Mouse (Mus musculus) limb, embryonic 15.5 days (tissue): ENCODE results near the gene Frat2. TPM values are rescaled to one million over a fixed set of nuclear protein-coding genes. Genes with fewer than 3 reads are reported as not detected.
"Not testable (repeated sequence)": the region's sequence is repeated elsewhere in the genome, so short reads cannot be mapped to it uniquely, and the experiment has no call there.

Experiments
- ATAC-seq: fragments of 200-750 bp; cut with Nextera tagmentation; 2 replicates; pipeline ENCODE4 v1.8.0; 2017; ENCODE audit warnings: low read depth, moderate TSS enrichment; ENCODE audit not compliant: insufficient number of reproducible peaks, low FRiP score, low TSS enrichment
- H3K27ac ChIP-seq: fragments of 300-500 bp; sonication (generic); 2 replicates; pipeline ENCODE4 v1.5.1; 2015; ENCODE audit warnings: moderate library complexity, mild to moderate bottlenecking, inconsistent platforms
- H3K27me3 ChIP-seq: fragments of 300-500 bp; sonication (generic); 2 replicates; pipeline ENCODE4 v1.6.1; 2015; ENCODE audit warnings: inconsistent platforms
- H3K36me3 ChIP-seq: fragments of 300-500 bp; sonication (generic); 2 replicates; pipeline ENCODE4 v1.6.1; 2015; ENCODE audit warnings: inconsistent platforms
- H3K4me1 ChIP-seq: fragments of 300-500 bp; sonication (generic); 2 replicates; pipeline ENCODE4 v1.6.1; 2015; ENCODE audit warnings: inconsistent platforms
- H3K4me2 ChIP-seq: fragments of 300-500 bp; sonication (generic); 2 replicates; pipeline ENCODE4 v1.6.1; 2015; ENCODE audit warnings: mild to moderate bottlenecking, inconsistent platforms
- H3K4me3 ChIP-seq: fragments of 300-500 bp; sonication (generic); 2 replicates; pipeline ENCODE4 v1.5.1; 2015; ENCODE audit warnings: mild to moderate bottlenecking, inconsistent platforms
- H3K9ac ChIP-seq: fragments of 300-500 bp; sonication (generic); 2 replicates; pipeline ENCODE4 v1.6.1; 2015; ENCODE audit warnings: inconsistent platforms
- H3K9me3 ChIP-seq: fragments of 300-500 bp; sonication (generic); 2 replicates; pipeline ENCODE4 v1.6.1; 2016; ENCODE audit warnings: inconsistent platforms
- WGBS: fragments of 180-500 bp; shearing (Covaris S2); methylation state at CpG from one replicate; pipeline ENCODE4 v1.1.7; 2015; 5-methylcytosine and 5-hydroxymethylcytosine counted together
- polyA plus RNA-seq: library from polyadenylated mRNA; unstranded; fragments of >200 nt; fragmentation: Nextera tagmentation; extraction: Ambion mirVana; gene quantifications from 2 replicates; pipeline ENCODE4 v1.2.1, GENCODE M21; 2015

Gene Frat2
- polyA plus RNA-seq, result 2.1 and 2.2 TPM in 2 replicates

DNA sequence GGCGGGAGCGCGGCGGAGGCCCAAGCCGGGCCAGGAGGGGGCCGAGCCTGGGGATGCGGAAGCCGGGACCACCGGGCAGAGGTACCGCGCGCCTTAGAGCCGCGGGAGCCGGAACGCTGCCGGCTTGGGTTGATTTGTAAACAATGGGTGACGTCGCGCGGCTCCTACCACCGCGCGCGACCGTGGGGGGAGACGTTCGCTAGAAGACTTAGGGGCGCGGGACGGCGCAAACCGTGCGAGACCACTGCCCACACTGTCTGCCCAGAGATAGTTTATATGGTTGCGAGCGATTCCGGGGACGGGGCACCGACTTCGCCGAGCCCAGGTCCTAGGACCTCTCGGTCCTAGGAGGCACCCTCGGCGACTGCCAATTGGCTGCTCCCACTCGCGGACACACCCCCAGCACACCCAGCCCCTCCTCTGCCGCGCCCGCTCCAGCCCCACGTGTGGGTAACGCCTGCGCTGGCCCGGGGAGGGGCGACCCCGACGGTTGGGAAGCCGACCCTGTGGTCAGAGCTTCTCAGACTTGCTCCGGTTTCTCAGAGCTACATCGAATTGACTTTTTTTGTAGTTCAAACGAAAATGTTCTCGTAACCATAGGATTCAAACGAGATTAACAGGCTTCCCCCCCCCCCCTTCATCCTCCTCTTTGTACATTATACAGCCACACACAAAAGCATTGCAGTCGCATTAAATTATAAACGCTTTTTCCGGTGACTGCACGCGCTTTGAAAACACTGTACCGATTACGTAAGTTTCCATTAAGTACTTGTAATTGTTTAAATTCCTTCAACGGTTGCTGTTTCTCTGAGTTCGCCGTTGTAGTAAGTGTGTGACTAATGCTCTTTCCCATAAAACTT lies at the start of gene Frat2:
TSS of gene Frat2 (minus strand) at position 141 of the 860 bp plus-strand sequence.
- ATAC-seq, result peak; percentile 94
- under 1% methylated on average over 72 of the region's 72 CpGs for WGBS
- H3K9ac ChIP-seq, result peak within 1 kb of the TSS; percentile 61

DNA sequence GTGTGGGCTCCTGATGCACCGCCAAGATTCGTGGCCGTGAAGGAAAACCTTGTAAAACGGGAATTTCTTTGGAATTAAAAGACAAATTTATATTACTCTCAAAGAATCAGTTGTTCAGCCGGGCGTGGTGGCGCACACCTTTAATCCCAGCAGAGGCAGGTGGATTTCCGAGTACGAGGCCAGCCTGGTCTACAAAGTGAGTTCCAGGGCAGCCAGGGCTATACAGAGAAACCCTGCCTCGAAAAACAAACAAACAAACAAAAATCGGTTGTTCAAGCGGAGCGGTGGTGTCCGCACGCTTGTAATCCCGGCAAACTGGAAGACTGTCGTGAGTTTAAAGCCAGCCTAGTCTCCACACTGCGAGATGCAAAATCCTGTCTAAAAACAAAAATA lies 48.4 kb upstream of the Frat2 start:
- no peaks in the 10 kb centered on the region for H3K27me3 ChIP-seq
- 15% methylated on average over 18 of the region's 18 CpGs for WGBS
- peaks cover 16% of the 10 kb centered on the region for H3K4me1 ChIP-seq
- H3K4me3 ChIP-seq, result peak overlapping the region; percentile 73
- ATAC-seq, result no peak
- H3K9ac ChIP-seq, result peak overlapping the region; percentile 44; the same call in 1 of the 2 replicates
- peaks cover 5% of the 10 kb centered on the region; the same call in 1 of the 2 replicates for H3K36me3 ChIP-seq
- peak overlapping the region; percentile 87 for H3K4me2 ChIP-seq
- H3K27ac ChIP-seq, result no peak overlapping the region
- H3K9me3 ChIP-seq, result no peaks in the 10 kb centered on the region

More for the DNA sequence above, at the start of gene Frat2:
- Histone ChIP-seq H3K27me3 (peaks cover 9% of the 10 kb centered on the region; the same call in 1 of the 2 replicates), H3K4me2 (peak within 1 kb of the TSS; percentile 97), H3K36me3 (no peaks in the 10 kb centered on the region), H3K9me3 (no peaks in the 10 kb centered on the region), H3K4me1 (peaks cover 30% of the 10 kb centered on the region), H3K27ac (peak within 1 kb of the TSS; percentile 91), H3K4me3 (peak within 1 kb of the TSS; percentile 70)

DNA sequence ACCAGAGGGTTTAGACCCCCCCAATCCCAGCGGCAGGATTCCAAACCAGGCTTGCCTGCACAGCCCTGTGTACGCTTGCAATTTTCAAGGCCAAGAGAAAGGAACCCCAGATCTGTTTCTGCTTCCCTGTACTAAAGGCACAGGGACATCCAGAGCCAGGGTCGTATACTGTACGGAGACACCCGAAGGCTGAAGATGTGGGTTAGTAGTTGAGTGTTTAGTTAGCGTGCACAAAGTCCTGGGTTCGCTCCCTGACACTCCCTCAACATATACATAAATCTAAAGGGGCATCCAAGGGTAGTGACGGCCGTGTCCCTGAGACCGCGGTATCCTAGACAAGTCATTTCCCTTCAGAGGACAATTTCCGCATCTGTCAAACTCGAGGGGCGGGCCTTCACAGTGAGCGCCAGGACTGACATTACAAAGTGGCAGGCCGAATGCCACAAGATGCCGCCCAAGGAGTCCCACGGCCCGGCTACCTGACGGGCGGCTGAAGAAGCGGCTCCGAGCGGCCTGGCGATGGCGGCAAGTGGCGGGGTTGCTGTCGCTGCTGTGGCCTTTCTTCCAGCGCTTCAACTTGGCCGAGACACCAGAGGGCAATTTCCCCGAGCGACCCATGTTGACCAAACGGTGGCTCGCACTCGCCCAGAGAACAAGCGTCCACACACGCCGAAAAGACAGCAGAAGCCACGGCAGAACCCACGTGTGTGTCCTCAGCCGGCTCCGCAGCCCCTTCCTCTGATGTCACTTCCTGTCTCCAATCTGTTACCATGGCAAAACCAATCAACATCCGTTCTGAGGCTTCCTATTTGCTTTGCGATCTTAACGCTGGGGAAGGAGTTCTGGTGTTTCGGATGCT lies 47.8 kb upstream of the Frat2 start, which contains the start of gene Rrp12:
TSS of gene Rrp12 (minus strand) at position 714 of the 859 bp plus-strand sequence.
- no peaks in the 10 kb centered on the region for H3K9me3 ChIP-seq
- under 1% methylated on average over 46 of the region's 46 CpGs for whole genome bisulfite sequencing
- peak; percentile 85 for ATAC-seq
- no peaks in the 10 kb centered on the region for H3K27me3 ChIP-seq
- peak within 1 kb of the TSS; percentile 73 for H3K4me3 ChIP-seq
- peak within 1 kb of the TSS; percentile 44 for H3K9ac ChIP-seq
- peaks cover 11% of the 10 kb centered on the region; the same call in 1 of the 2 replicates for H3K36me3 ChIP-seq
- H3K4me1 ChIP-seq, result peaks cover 16% of the 10 kb centered on the region
- no peak within 1 kb of the TSS for H3K27ac ChIP-seq
- peak within 1 kb of the TSS; percentile 87 for H3K4me2 ChIP-seq

DNA sequence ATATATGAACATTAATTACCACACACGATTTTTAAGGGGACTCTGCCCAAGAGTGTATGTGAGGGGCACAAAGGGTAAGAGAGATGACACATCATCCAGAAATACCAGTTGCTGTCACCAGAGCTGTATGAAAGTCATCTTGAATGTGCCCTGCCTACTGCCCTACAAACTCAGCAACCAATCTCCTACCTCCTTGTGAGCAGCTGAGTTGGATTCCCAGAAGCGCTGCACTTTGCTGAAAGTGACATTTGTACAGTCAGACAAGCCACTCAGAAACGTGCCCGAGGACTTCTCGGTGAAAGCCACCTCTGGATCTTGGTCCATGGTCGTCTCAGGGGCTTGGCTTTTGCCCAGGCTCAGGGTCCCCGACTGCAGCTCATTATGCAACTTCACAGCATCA lies 47.0 kb upstream of the Frat2 start:
- WGBS, result 37% methylated on average over 7 of the region's 7 CpGs
- peak overlapping the region; percentile 73 for H3K4me3 ChIP-seq
- no peak overlapping the region for H3K27ac ChIP-seq
- ATAC-seq, result no peak
- H3K9ac ChIP-seq, result no peak overlapping the region
- peak overlapping the region; percentile 87 for H3K4me2 ChIP-seq
- H3K36me3 ChIP-seq, result peaks cover 18% of the 10 kb centered on the region
- no peaks in the 10 kb centered on the region for H3K9me3 ChIP-seq
- H3K4me1 ChIP-seq, result peaks cover 16% of the 10 kb centered on the region
- H3K27me3 ChIP-seq, result no peaks in the 10 kb centered on the region

DNA sequence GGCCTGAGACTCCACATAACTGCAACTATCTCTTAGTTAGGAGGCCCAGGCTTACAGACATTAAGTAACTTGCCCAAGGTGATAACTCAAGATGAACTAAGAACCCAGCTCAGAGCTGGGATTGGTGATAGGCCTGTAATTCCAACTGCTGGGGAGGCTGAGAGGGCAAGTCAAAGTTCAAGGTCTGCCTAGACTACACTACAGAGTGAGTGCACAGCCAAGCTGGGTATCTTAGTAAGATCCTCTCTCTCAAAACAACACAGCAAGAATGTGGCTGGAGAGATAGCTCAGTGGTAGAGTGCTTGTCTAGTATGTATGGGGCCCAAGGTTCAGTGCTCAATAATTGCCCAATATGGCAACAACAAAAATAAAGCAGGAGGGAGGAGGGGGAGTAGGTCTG lies 40.3 kb upstream of the Frat2 start:
- Histone ChIP-seq H3K4me3 (no peak overlapping the region), H3K27ac (no peak overlapping the region), H3K27me3 (no peaks in the 10 kb centered on the region), H3K4me2 (no peak overlapping the region), H3K4me1 (no peaks in the 10 kb centered on the region), H3K36me3 (peaks cover 81% of the 10 kb centered on the region), H3K9me3 (no peaks in the 10 kb centered on the region), H3K9ac (no peak overlapping the region)
- no peak for ATAC-seq

DNA sequence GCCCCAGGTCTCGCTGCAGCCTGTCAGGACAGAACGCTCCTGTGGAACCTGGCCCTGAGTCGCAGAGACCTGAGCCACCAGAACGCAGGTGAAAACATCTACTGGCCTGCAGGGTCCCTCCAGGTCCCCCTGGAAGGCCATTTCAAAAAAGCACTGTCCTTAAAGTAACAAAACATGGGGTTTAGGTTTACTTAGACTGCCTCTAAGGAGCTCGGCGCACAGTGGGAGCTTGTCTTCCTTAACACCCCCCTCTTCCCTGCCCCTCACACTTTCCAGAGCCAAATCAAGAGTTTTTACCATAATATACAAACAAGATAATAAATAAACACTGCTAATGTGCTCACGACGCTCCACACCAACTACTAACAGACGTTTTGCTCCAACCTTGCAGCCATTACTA lies 36.0 kb upstream of the Frat2 start:
- Histone ChIP-seq H3K27ac (no peak overlapping the region), H3K36me3 (peaks cover 83% of the 10 kb centered on the region), H3K4me3 (no peak overlapping the region), H3K9ac (no peak overlapping the region), H3K4me2 (no peak overlapping the region), H3K27me3 (no peaks in the 10 kb centered on the region), H3K4me1 (no peaks in the 10 kb centered on the region), H3K9me3 (no peaks in the 10 kb centered on the region)
- no peak for ATAC-seq
- 90% methylated on average over 9 of the region's 9 CpGs for WGBS

DNA sequence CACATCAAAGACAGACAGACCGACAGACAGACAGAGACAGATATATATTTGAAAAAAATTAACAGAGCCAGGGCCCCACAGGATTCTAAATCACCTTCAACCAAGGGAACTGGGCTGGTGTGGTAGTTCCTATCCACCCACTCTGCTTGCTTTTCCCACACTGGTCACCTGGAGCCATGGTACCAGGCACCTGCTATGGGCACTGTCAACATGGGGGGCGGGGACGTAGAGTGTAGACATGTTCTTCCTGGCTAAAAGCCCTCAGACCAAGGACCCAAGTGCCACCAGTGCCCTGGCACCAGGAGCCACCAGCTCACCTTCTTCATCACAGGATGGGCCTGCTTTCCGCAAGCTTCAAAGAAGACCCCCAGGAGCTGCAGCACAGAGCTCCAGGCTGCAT lies 33.9 kb upstream of the Frat2 start:
- Histone ChIP-seq H3K4me1 (no peaks in the 10 kb centered on the region), H3K4me3 (no peak overlapping the region), H3K27me3 (no peaks in the 10 kb centered on the region), H3K36me3 (peaks cover 75% of the 10 kb centered on the region), H3K9me3 (no peaks in the 10 kb centered on the region), H3K9ac (no peak overlapping the region), H3K4me2 (no peak overlapping the region), H3K27ac (no peak overlapping the region)
- no peak for ATAC-seq
- 90% methylated on average over 4 of the region's 4 CpGs for WGBS

DNA sequence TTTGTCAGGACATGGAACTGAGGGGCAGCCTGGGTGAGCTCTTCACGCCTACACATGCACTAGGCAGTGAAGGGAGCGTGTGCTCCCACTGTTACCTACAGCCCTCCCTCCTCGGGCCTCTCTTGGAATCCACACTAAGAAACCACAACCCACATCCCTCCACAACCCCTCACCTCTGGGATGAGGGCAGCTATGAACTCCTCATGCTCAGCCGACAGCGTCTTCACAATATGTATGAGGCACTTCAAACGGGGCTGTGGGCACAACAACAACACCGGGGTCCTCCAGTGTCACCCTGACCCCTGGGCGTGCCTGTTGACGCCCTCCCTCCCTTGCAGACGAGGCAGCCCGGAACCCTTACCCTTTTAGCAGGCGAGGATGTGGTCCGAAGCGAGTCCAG lies 26.4 kb upstream of the Frat2 start:
- no peaks in the 10 kb centered on the region for H3K27me3 ChIP-seq
- ATAC-seq, result no peak
- H3K4me1 ChIP-seq, result no peaks in the 10 kb centered on the region
- peaks cover 81% of the 10 kb centered on the region for H3K36me3 ChIP-seq
- WGBS, result 86% methylated on average over 14 of the region's 14 CpGs
- no peak overlapping the region for H3K9ac ChIP-seq
- no peak overlapping the region for H3K27ac ChIP-seq
- H3K9me3 ChIP-seq, result no peaks in the 10 kb centered on the region
- H3K4me2 ChIP-seq, result no peak overlapping the region
- no peak overlapping the region for H3K4me3 ChIP-seq

DNA sequence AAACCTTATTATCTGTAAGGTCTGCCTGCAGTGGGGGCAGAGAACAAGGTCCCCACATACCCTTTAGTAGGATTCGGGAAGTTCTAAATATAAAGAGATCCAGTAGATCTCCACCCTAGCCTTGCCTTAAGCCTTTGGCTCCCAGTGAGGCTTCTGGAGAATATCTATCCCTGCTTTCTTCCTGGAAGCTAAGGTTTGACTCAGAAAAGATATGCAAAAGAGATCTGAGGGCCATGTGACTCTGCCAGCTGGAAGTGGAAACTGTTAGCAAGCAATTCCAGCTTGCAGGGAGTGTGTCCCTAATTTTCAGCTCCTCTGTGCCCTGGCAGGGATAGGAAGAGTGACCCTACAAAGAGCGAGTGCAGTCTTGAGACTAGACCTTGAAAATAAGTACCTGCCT lies 24.4 kb upstream of the Frat2 start:
- WGBS, result 95% methylated on average over 2 of the region's 2 CpGs
- no peaks in the 10 kb centered on the region for H3K9me3 ChIP-seq
- ATAC-seq, result no peak
- no peaks in the 10 kb centered on the region for H3K27me3 ChIP-seq
- no peaks in the 10 kb centered on the region for H3K4me1 ChIP-seq
- H3K36me3 ChIP-seq, result peaks cover 88% of the 10 kb centered on the region
- H3K4me3 ChIP-seq, result no peak overlapping the region
- no peak overlapping the region for H3K4me2 ChIP-seq
- H3K27ac ChIP-seq, result no peak overlapping the region
- no peak overlapping the region for H3K9ac ChIP-seq

DNA sequence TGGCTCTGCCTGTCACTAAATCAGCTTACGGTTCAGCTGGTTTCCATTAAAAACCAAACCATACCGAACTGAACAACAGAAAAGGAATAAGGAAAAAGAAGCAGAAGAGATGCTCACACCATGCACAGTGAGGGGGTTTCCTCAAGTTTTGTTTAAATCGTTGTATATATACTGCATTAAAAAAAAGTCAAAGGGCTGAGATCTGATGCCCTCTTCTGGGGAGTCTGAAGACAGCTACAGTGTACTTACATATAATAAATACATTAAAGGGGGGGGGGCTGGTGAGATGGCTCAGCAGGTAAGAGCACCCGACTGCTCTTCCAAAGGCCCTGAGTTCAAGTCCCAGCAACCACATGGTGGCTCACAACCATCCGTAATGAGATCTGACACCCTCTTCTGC lies 22.0 kb upstream of the Frat2 start:
- not testable (repeated sequence) for ATAC-seq, H3K4me1 ChIP-seq, H3K9ac ChIP-seq, H3K9me3 ChIP-seq, H3K4me3 ChIP-seq, H3K27me3 ChIP-seq, H3K4me2 ChIP-seq, H3K27ac ChIP-seq
- 69% methylated on average over 5 of the region's 5 CpGs for WGBS
- peaks cover 89% of the 10 kb centered on the region for H3K36me3 ChIP-seq

DNA sequence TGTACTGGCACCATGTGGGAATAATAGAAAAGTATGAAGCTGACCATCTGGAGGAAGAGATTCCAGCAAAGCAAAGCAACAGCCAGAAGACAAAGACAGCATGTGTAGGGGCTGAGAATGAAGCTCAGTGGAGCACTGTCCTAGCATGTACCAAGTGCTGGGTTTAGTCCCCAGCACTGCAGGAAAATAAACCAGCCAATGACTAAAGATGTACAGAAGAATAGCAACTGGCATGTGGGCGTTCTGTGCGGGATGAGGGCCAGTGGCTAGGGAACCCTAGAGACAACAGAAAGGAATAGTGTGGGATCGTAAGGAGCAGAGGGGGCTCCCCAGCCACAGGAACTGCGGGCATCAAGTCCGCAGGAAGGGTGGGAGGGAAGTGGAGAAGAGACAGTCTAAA lies 21.4 kb upstream of the Frat2 start:
- Histone ChIP-seq H3K9me3 (no peaks in the 10 kb centered on the region), H3K4me1 (no peaks in the 10 kb centered on the region), H3K27ac (no peak overlapping the region), H3K4me3 (no peak overlapping the region), H3K4me2 (no peak overlapping the region), H3K9ac (no peak overlapping the region), H3K36me3 (peaks cover 86% of the 10 kb centered on the region), H3K27me3 (no peaks in the 10 kb centered on the region)
- no peak for ATAC-seq
- WGBS, result 87% methylated on average over 5 of the region's 5 CpGs

DNA sequence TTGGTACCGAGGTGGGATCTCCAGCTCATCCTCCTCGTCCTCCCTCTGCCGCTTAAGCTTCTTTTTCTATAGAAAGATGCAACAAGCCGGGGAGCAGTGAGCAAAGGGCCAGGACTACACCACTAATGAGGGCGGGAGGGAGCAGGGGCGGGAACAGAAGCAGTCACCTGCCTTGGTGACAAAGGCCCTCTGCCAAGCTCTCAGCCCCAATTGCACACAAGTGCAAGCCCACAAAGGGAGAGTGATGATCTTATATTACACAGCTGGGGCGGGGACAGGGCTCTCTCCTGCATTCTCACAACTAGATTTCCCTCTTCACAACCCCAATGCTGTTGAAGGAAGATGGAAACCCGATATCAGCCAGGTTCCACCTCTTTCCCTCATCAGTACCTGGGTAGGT lies 18.8 kb upstream of the Frat2 start:
- Histone ChIP-seq H3K27ac (no peak overlapping the region), H3K4me3 (no peak overlapping the region), H3K4me1 (no peaks in the 10 kb centered on the region), H3K27me3 (no peaks in the 10 kb centered on the region), H3K9ac (no peak overlapping the region), H3K4me2 (no peak overlapping the region), H3K9me3 (no peaks in the 10 kb centered on the region), H3K36me3 (peaks cover 83% of the 10 kb centered on the region)
- no peak for ATAC-seq
- 88% methylated on average over 8 of the region's 8 CpGs for WGBS
